Mouse (Mus musculus) E14TG2a.4 (cell line): ENCODE measurements around the gene Wipi2.

ENCODE experiments used
- CTCF ChIP-seq: conservative IDR thresholded peaks from 2 replicates; pipeline ENCODE4 v1.5.1; 2014; ENCODE audit warnings: low read length
- NANOG ChIP-seq: IDR thresholded peaks from 2 replicates; pipeline ENCODE4 v1.6.1; 2014; ENCODE audit warnings: borderline replicate concordance, low read length, mixed read lengths
- POU5F1 ChIP-seq: IDR thresholded peaks from 2 replicates; pipeline ENCODE4 v1.6.1; 2014; ENCODE audit warnings: low read length, borderline replicate concordance

- TF ChIP-seq CTCF (no peak), NANOG (no peak), POU5F1 (no peak)
Observed at GRCm38 (mm10) chr5:142692971-142693737, 65.7 kb downstream of the Wipi2 start.
